Mouse (Mus musculus) CD4-positive helper T cell, adult 2 months (primary cell): Measurements from ENCODE around the gene Mettl13.
A peak's percentile ranks its signal among the peaks of the same experiment; 100 is the strongest.

Experiments
- DNase-seq: peaks from one replicate; pipeline ENCODE4 v3.0.0-alpha.2; 2012; ENCODE audit warnings: low read depth, missing footprints, low spot score

Gene Mettl13

GRCm38 (mm10) chr1:162532330-162532729, 16.0 kb downstream of the Mettl13 start:
- DNase-seq, result no peak

- DNase-seq, result no peak
These were observed 16.8 kb downstream of the Mettl13 start for GRCm38 (mm10) chr1:162531584-162531983.

GRCm38 (mm10) chr1:162530666-162531065, 17.7 kb downstream of the Mettl13 start:
- no peak for DNase-seq

- no peak for DNase-seq
These were observed 18.7 kb downstream of the Mettl13 start for GRCm38 (mm10) chr1:162529651-162530050.

- DNase-seq, result no peak
These were observed 33.2 kb downstream of the Mettl13 start for GRCm38 (mm10) chr1:162515116-162515515.

GRCm38 (mm10) chr1:162510013-162510356, 38.4 kb downstream of the Mettl13 start:
- DNase-seq, result no peak

- DNase-seq, result peak; percentile 12
These were observed 38.9 kb downstream of the Mettl13 start for GRCm38 (mm10) chr1:162509329-162510012.

GRCm38 (mm10) chr1:162508211-162509005, 39.9 kb downstream of the Mettl13 start:
- no peak for DNase-seq

GRCm38 (mm10) chr1:162506516-162506915, 41.8 kb downstream of the Mettl13 start:
- DNase-seq, result no peak

- DNase-seq, result no peak
These were observed 42.7 kb downstream of the Mettl13 start for GRCm38 (mm10) chr1:162505649-162506048.
